Mouse (Mus musculus) ES-Bruce4 (cell line): ENCODE data around the gene Alox5. TPM values are rescaled to one million over a fixed set of nuclear protein-coding genes. Genes with fewer than 3 reads are reported as not detected.

Experiments used
- H3K27ac ChIP-seq: 2 replicates; pipeline ENCODE4 v1.5.1; 2012; ENCODE audit warnings: low read length, inconsistent platforms; ENCODE audit not compliant: insufficient read depth
- H3K27me3 ChIP-seq: 2 replicates; pipeline ENCODE4 v1.6.1; 2012; ENCODE audit warnings: mild to moderate bottlenecking, low read length, inconsistent platforms; ENCODE audit not compliant: control insufficient read depth, poor library complexity, insufficient read depth, severe bottlenecking
- H3K36me3 ChIP-seq: 2 replicates; pipeline ENCODE4 v1.6.1; 2012; ENCODE audit warnings: inconsistent platforms, mild to moderate bottlenecking, low read length, moderate library complexity; ENCODE audit not compliant: control insufficient read depth, poor library complexity, insufficient read depth, severe bottlenecking
- H3K4me1 ChIP-seq: one replicate; pipeline ENCODE4 v1.8.1; 2011; ENCODE audit warnings: low read length; ENCODE audit not compliant: control insufficient read depth, insufficient read depth
- H3K4me3 ChIP-seq: 2 replicates; pipeline ENCODE4 v1.5.1; 2011; ENCODE audit warnings: low read depth, mild to moderate bottlenecking, low read length
- H3K9ac ChIP-seq: 2 replicates; pipeline ENCODE4 v1.6.1; 2012; ENCODE audit warnings: low read depth, mild to moderate bottlenecking, inconsistent platforms; ENCODE audit not compliant: poor library complexity, severe bottlenecking
- H3K9me3 ChIP-seq: replicated peaks from 2 replicates; pipeline ENCODE4 v1.6.1; 2012; ENCODE audit warnings: mild to moderate bottlenecking, low read length, inconsistent platforms; ENCODE audit not compliant: control insufficient read depth, poor library complexity, insufficient read depth, severe bottlenecking
- CTCF ChIP-seq: IDR thresholded peaks from one replicate; pipeline ENCODE4 v1.8.1; 2011; ENCODE audit warnings: low read depth, low read length
- EP300 ChIP-seq: IDR thresholded peaks from 2 replicates; pipeline ENCODE4 v1.6.1; 2011; ENCODE audit warnings: low read depth, low read length; ENCODE audit not compliant: insufficient read depth
- POLR2A ChIP-seq: IDR thresholded peaks from one replicate; pipeline ENCODE4 v1.8.1; 2011; ENCODE audit warnings: low read length; ENCODE audit not compliant: insufficient read depth
- polyA plus RNA-seq: library from polyadenylated mRNA; stranded (reverse); fragments of >200 nt; gene quantifications from 2 replicates; pipeline ENCODE4 v1.2.4, GENCODE M21; 2011; ENCODE audit warnings: low read depth; ENCODE audit not compliant: missing spikeins, insufficient read depth, insufficient read length

Alox5 gene
- polyA plus RNA-seq, 1 experiment = 5.6 TPM

DNA sequence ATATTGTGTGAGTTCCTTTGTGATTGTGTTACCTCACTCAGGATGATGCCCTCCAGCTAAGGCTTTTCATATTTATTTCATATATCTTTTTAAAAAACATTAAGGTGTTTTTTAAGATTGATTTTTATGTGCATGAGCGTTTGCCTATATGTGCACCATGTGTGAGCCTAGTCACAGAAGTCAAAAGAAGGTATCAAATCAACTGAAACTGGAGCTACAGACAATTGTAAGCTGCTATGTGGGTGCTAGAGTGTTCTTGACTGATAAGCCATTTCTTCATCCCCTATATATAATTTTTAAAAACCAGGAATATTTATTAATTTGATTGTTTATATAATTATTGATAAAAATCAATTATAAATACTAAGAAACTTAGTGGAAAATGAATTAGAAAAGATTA lies 72.9 kb downstream of the Alox5 start:
- Histone ChIP-seq H3K27me3 (no peaks in the 10 kb centered on the region), H3K4me3 (no peak overlapping the region), H3K9ac (no peak overlapping the region), H3K9me3 (no peaks in the 10 kb centered on the region), H3K4me1 (peaks cover 5% of the 10 kb centered on the region), H3K36me3 (no peaks in the 10 kb centered on the region), H3K27ac (no peak overlapping the region)
- no peak for TF ChIP-seq POLR2A
- no peak for TF ChIP-seq EP300
- TF ChIP-seq CTCF = no peak

DNA sequence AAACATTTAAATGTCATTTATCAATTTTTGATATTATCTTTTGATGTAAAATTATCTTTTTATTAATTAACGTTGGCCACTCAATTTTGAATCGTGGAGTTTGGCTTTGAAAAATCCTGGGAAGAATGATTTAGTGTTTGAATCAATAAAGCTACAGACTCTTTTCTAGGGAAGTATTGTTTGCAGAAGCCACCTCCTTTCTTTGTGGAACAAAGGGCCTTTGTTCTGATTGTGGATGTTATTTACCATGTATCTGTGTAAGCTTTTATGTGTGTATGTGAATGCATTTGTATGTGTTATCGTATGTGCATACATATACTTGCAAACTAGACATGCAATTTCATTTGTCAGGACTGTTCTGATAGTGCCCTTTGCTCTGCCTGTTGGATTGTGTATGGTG lies 74.5 kb downstream of the Alox5 start:
- no peaks in the 10 kb centered on the region for H3K27me3 ChIP-seq
- H3K4me3 ChIP-seq = no peak overlapping the region
- H3K36me3 ChIP-seq = no peaks in the 10 kb centered on the region
- TF ChIP-seq POLR2A (no peak), CTCF (no peak), EP300 (no peak)
- H3K9ac ChIP-seq = no peak overlapping the region
- H3K27ac ChIP-seq = no peak overlapping the region
- H3K9me3 ChIP-seq = no peaks in the 10 kb centered on the region
- H3K4me1 ChIP-seq = peaks cover 5% of the 10 kb centered on the region

DNA sequence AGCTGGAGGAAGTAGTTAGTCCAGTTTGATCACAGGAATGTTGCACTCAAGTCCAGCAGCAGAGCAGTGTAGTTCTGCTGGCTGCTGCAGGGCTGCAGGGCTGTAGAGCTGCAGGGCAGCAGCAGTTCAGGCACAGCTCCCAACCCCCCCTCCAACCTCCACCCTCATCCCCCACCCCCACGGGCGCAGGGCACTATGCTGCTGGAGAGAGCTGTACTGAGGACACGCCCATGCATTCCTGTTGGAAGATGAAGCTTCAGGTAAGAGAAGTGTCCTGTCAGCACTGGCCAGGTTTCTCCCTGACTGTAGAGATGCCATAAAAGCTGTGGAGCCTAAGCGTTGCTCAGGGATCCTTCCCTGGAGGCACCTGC lies 74.9 kb downstream of the Alox5 start:
- Histone ChIP-seq H3K36me3 (no peaks in the 10 kb centered on the region), H3K9me3 (no peaks in the 10 kb centered on the region), H3K9ac (no peak overlapping the region), H3K4me1 (peaks cover 5% of the 10 kb centered on the region), H3K4me3 (no peak overlapping the region), H3K27ac (no peak overlapping the region), H3K27me3 (no peaks in the 10 kb centered on the region)
- no peak for TF ChIP-seq POLR2A
- no peak for TF ChIP-seq EP300
- no peak for TF ChIP-seq CTCF

DNA sequence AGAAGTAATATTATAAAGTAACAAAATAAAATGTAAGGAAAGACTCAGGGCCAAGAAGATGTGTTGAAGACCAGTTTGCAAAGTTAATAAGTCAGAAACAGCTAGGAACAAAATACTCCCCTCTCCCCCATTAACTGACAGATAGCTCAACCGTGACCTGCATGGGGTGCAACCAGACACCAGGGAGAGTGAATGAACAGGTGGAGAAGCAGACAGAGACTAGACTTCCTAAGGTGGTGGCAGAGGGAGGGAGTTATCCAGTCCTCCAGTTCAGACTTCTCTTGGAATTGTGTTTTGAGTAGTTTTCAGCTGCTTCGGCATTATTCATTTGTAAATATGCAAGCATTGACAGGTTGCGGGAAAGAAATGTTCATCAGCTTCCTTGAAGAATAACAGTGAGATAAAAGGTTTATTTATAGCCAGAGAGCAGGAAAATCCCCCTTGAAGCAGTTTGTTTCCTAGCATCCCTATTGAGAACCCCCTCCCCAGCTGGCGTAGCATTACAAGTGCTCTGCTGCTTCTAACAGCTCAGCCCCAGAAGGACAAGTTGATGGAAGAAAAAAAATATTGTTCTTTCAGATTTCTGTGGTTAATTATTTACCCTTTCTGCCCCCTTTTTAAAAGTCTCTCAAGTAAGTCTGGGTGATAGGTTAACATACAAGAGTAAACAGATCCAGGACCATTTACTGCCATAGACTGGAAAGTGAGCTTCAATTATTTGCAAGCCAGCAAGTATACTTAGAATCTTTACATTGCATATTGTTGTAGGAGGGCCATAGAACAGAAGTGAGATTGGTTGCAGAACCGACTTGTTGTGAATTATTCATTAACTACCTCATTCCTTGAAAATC lies 75.6 kb downstream of the Alox5 start:
- H3K27ac ChIP-seq = no peak overlapping the region
- no peaks in the 10 kb centered on the region for H3K36me3 ChIP-seq
- no peaks in the 10 kb centered on the region for H3K9me3 ChIP-seq
- H3K4me3 ChIP-seq = no peak overlapping the region
- H3K4me1 ChIP-seq = peaks cover 5% of the 10 kb centered on the region
- H3K27me3 ChIP-seq = no peaks in the 10 kb centered on the region
- H3K9ac ChIP-seq = no peak overlapping the region
- TF ChIP-seq POLR2A (no peak), CTCF (no peak), EP300 (no peak)

DNA sequence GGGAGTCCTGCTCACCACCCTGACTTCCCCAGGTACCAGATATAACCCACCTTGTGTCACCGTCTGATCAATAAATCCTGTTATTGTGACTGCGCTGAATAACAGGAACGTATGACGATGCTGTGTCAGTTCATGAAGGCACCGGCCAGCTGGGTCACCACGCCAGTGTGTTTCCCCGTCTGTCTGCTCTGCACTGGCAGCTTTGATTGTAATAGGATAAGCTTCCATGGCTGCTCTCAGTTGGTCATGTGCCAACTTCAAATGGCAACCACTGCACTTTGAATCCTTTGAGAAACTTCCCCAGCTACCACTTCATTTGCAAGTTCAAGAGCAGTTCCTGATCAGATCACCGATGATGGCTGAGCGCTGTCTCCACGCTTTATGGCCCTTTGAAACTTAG lies 77.4 kb downstream of the Alox5 start:
- Histone ChIP-seq H3K9me3 (no peaks in the 10 kb centered on the region), H3K4me3 (no peak overlapping the region), H3K4me1 (peaks cover 5% of the 10 kb centered on the region), H3K27ac (no peak overlapping the region), H3K9ac (no peak overlapping the region), H3K36me3 (no peaks in the 10 kb centered on the region), H3K27me3 (no peaks in the 10 kb centered on the region)
- TF ChIP-seq EP300 (no peak), POLR2A (no peak), CTCF (no peak)

DNA sequence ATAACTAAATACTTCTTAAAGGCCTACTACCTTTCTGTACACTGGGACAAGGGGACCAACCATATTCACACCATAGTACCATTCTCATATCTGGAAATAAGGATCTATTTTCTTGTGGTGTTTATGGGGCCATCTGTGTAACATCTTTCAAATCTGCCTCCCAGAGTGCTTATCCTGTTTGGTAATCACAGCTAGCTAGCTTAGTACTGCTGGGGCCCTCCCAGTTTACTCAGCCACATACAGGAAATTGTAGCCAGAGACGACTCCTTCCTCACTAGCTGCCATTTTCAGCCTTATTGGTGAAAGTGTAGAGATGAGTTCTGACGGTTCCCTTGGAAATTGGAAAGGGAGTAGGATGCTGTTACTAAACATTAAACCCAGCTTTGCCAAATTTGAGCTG lies 79.4 kb downstream of the Alox5 start:
- Histone ChIP-seq H3K36me3 (no peaks in the 10 kb centered on the region), H3K4me1 (peaks cover 4% of the 10 kb centered on the region), H3K27ac (no peak overlapping the region), H3K27me3 (no peaks in the 10 kb centered on the region), H3K9me3 (no peaks in the 10 kb centered on the region), H3K4me3 (no peak overlapping the region), H3K9ac (no peak overlapping the region)
- TF ChIP-seq EP300 (no peak), CTCF (no peak), POLR2A (no peak)
